23 mouse cellular contexts compared by ENCODE assay signal in the genomic region with DNA sequence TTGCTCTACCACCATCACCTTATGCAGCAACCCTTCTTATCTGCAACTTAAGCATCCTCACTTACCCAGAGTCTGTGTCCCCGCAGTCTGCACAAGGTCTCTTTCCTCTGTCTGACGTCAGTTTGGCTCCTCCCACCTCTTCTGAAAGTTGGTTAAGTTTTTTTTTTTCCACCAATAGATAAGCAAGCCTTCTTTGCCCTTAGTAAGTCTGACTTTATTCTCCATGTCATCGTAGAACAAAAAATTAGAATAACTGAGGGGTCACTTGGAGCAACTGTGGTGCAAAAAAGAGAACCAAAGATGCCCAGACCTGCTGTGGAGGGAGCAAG.
DNase-seq lines count a peak whose midpoint lies in the region; ATAC-seq and TF ChIP-seq lines count a peak whose summit lies in the region.
"Had no signal": no experiment of that assay in that cellular context is flagged by ENCODE, and none has a peak within 500 bp of the region (broad histone marks: within the 10 kb centered on the region; RNA-seq: fewer than 3 reads in every experiment).

No protein-coding gene starts in this region.

- TF ChIP-seq POLR2A in ES-Bruce4 (IDR thresholded peaks at IDR 0.05; ENCODE audit: insufficient read depth, low read length), result no peak
- no peak for TF ChIP-seq POLR2A in kidney, adult 2 months (IDR thresholded peaks at IDR 0.05; ENCODE audit: low read depth, low read length)

- 0 out of 2 replicates have a peak, but pooled peaks cover 3% of the 10 kb centered on the region for H3K4me1 ChIP-seq in lung, embryonic 14.5 days (ENCODE audit: insufficient read depth)
- peaks cover 5% of the 10 kb centered on the region; the same call in 1 of the 2 replicates for H3K4me1 ChIP-seq in lung, embryonic 16.5 days (replicated peaks; ENCODE audit: control insufficient read depth, insufficient read depth, low read length)
- peaks cover 3% of the 10 kb centered on the region for H3K4me1 ChIP-seq in ES-Bruce4 (ENCODE audit: control insufficient read depth, insufficient read depth, low read length)
- H3K4me1 ChIP-seq in kidney, adult 2 months (ENCODE audit: control insufficient read depth, insufficient read depth, low read length), result no peaks in the 10 kb centered on the region
- H3K4me1 ChIP-seq: embryonic facial prominence, embryonic 13.5 days; embryonic facial prominence, embryonic 15.5 days; forebrain, embryonic 12.5 days; forebrain, embryonic 15.5 days had no signal

- no peaks in the 10 kb centered on the region for H3K36me3 ChIP-seq in lung, embryonic 14.5 days (ENCODE audit: insufficient read depth)
- no peaks in the 10 kb centered on the region for H3K36me3 ChIP-seq in lung, embryonic 16.5 days (ENCODE audit: control insufficient read depth, insufficient read depth, low read length)
- no peaks in the 10 kb centered on the region for H3K36me3 ChIP-seq in ES-Bruce4 (ENCODE audit: control insufficient read depth, insufficient read depth, low read length, poor library complexity, severe bottlenecking)
- H3K36me3 ChIP-seq in kidney, adult 2 months (ENCODE audit: control insufficient read depth, insufficient read depth, low read length), result no peaks in the 10 kb centered on the region
- H3K36me3 ChIP-seq: embryonic facial prominence, embryonic 13.5 days; embryonic facial prominence, embryonic 15.5 days; forebrain, embryonic 10.5 days; forebrain, embryonic 12.5 days; forebrain, embryonic 15.5 days had no signal

- no peak overlapping the region for H3K9ac ChIP-seq in lung, embryonic 14.5 days
- no peak overlapping the region for H3K9ac ChIP-seq in lung, embryonic 16.5 days (ENCODE audit: low read length)
- H3K9ac ChIP-seq in ES-Bruce4 (ENCODE audit: low read depth, poor library complexity, severe bottlenecking), result no peak overlapping the region
- H3K9ac ChIP-seq: embryonic facial prominence, embryonic 13.5 days; embryonic facial prominence, embryonic 15.5 days; forebrain, embryonic 12.5 days; forebrain, embryonic 15.5 days; forebrain, postnatal 0 days had no signal

- no peaks in the 10 kb centered on the region for H3K27me3 ChIP-seq in lung, embryonic 14.5 days (ENCODE audit: insufficient read depth, low read length)
- no peaks in the 10 kb centered on the region for H3K27me3 ChIP-seq in lung, embryonic 16.5 days (ENCODE audit: control insufficient read depth, insufficient read depth, low read depth, low read length)
- H3K27me3 ChIP-seq in ES-Bruce4 (ENCODE audit: control insufficient read depth, insufficient read depth, low read length, poor library complexity, severe bottlenecking), result no peaks in the 10 kb centered on the region
- no peaks in the 10 kb centered on the region for H3K27me3 ChIP-seq in kidney, adult 2 months (replicated peaks; ENCODE audit: control insufficient read depth, insufficient read depth, low read length)
- H3K27me3 ChIP-seq: embryonic facial prominence, embryonic 13.5 days; embryonic facial prominence, embryonic 15.5 days; forebrain, embryonic 12.5 days; forebrain, embryonic 15.5 days had no signal

- TF ChIP-seq EP300 in ES-Bruce4 (IDR thresholded peaks at IDR 0.05; ENCODE audit: insufficient read depth, low read depth, low read length), result no peak

- no peak overlapping the region for H3K4me3 ChIP-seq in lung, embryonic 14.5 days (ENCODE audit: low read depth, low read length)
- peak overlapping the region; percentile 15; the same call in 1 of the 2 replicates for H3K4me3 ChIP-seq in lung, embryonic 16.5 days (ENCODE audit: low read length)
- no peak overlapping the region for H3K4me3 ChIP-seq in ES-Bruce4 (ENCODE audit: low read depth, low read length)
- H3K4me3 ChIP-seq in kidney, adult 2 months (ENCODE audit: insufficient read depth, low read depth, low read length), result no peak overlapping the region
- H3K4me3 ChIP-seq: embryonic facial prominence, embryonic 13.5 days; embryonic facial prominence, embryonic 15.5 days; erythroblast, embryonic 14.5 days; forebrain, embryonic 10.5 days; forebrain, embryonic 12.5 days; forebrain, embryonic 15.5 days had no signal

- peak overlapping the region; percentile 62 for H3K27ac ChIP-seq in lung, embryonic 14.5 days (ENCODE audit: low read depth)
- peak overlapping the region; percentile 68 for H3K27ac ChIP-seq in lung, embryonic 16.5 days (ENCODE audit: low read length)
- peak overlapping the region; percentile 47 for H3K27ac ChIP-seq in ES-Bruce4 (ENCODE audit: insufficient read depth, low read length)
- H3K27ac ChIP-seq in kidney, adult 2 months (ENCODE audit: insufficient read depth, low read depth, low read length), result no peak overlapping the region
- H3K27ac ChIP-seq: embryonic facial prominence, embryonic 13.5 days; embryonic facial prominence, embryonic 15.5 days; forebrain, embryonic 10.5 days; forebrain, embryonic 12.5 days; forebrain, embryonic 15.5 days had no signal

- no peak for ATAC-seq in lung, embryonic 14.5 days (ENCODE audit: insufficient read depth)
- ATAC-seq in lung, embryonic 16.5 days (ENCODE audit: low read depth), result peak; percentile 5; the same call in 1 of the 2 replicates
- ATAC-seq: forebrain, embryonic 15.5 days; forebrain, postnatal 0 days had no signal

- 47% methylated on average over 3 of the region's 3 CpGs for WGBS in lung, embryonic 14.5 days
- WGBS in lung, embryonic 16.5 days, result 37% methylated on average over 3 of the region's 3 CpGs
- 65% methylated on average over 3 of the region's 3 CpGs for WGBS in kidney, adult 2 months

- H3K9me3 ChIP-seq in lung, embryonic 14.5 days (ENCODE audit: low read depth, low read length), result no peaks in the 10 kb centered on the region
- H3K9me3 ChIP-seq in lung, embryonic 16.5 days (ENCODE audit: control insufficient read depth, low read length), result no peaks in the 10 kb centered on the region
- H3K9me3 ChIP-seq in ES-Bruce4 (replicated peaks; ENCODE audit: control insufficient read depth, insufficient read depth, low read length, poor library complexity, severe bottlenecking), result no peaks in the 10 kb centered on the region
- H3K9me3 ChIP-seq: embryonic facial prominence, embryonic 13.5 days; embryonic facial prominence, embryonic 15.5 days; forebrain, embryonic 10.5 days; forebrain, embryonic 12.5 days; forebrain, embryonic 15.5 days had no signal

- H3K4me2 ChIP-seq in lung, embryonic 14.5 days, result peak overlapping the region; percentile 31; the same call in 1 of the 2 replicates
- peak overlapping the region; percentile 36 for H3K4me2 ChIP-seq in lung, embryonic 16.5 days (ENCODE audit: low read depth, low read length)
- H3K4me2 ChIP-seq: embryonic facial prominence, embryonic 13.5 days; embryonic facial prominence, embryonic 15.5 days; forebrain, embryonic 12.5 days; forebrain, embryonic 15.5 days had no signal

- TF ChIP-seq CTCF in lung, embryonic 14.5 days (IDR thresholded peaks at IDR 0.05; ENCODE audit: low read depth), result no peak
- TF ChIP-seq CTCF in ES-Bruce4 (IDR thresholded peaks at IDR 0.05; ENCODE audit: low read depth, low read length), result no peak
- no peak for TF ChIP-seq CTCF in kidney, adult 2 months (conservative IDR thresholded peaks at IDR 0.05; ENCODE audit: insufficient read depth, insufficient read length, low read depth, low read length)

- DNase-seq in lung, embryonic 14.5 days, result no peak
- DNase-seq in lung, postnatal 10 days, result no peak
- DNase-seq in lung, postnatal 4 days, result no peak
- DNase-seq in A20 (ENCODE audit: low read depth, low spot score), result peak; percentile 60
- DNase-seq in kidney, adult 2 months, result no peak
- DNase-seq: adrenal gland, adult 2 months; adrenal gland, postnatal 10 days; adrenal gland, postnatal 25 days; cerebellum, adult 11 months; cerebellum, adult 18-20 months; cerebellum, adult 8-10 months; cerebellum, adult 9-11 months; cerebellum, postnatal 14 days; cerebellum, postnatal 36 days; forebrain, postnatal 0 days had no signal
